Mouse (Mus musculus) MEL (cell line): ENCODE data around the gene Prep. TPM values are rescaled to one million over a fixed set of nuclear protein-coding genes. Genes with fewer than 3 reads are reported as not detected.

Source experiments
- DNase-seq: peaks from one replicate; pipeline ENCODE4 v3.0.0; 2011; ENCODE audit warnings: low read depth, low spot score
- H3K27ac ChIP-seq: 2 replicates; pipeline ENCODE4 v1.5.1; 2012; ENCODE audit warnings: low read depth, mild to moderate bottlenecking, control low read depth, low read length, moderate library complexity; ENCODE audit not compliant: control insufficient read depth
- H3K27me3 ChIP-seq, 2 experiments: fragments of 150-350 bp in 1 of 2; sonication (generic) in 1 of 2; 2 replicates each; pipeline ENCODE4 v1.6.1; 2012; ENCODE audit warnings: low read length in 2 of 2, mild to moderate bottlenecking in 2 of 2, improper control_type of control experiment in 1 of 2, moderate library complexity in 1 of 2; ENCODE audit not compliant: insufficient read depth in 2 of 2, control insufficient read depth in 1 of 2
- H3K36me3 ChIP-seq, 2 experiments: 2 replicates each; pipeline ENCODE4 v1.6.1; 2012 to 2014; ENCODE audit warnings: low read length in 2 of 2, improper control_type of control experiment in 1 of 2, inconsistent platforms in 1 of 2, mild to moderate bottlenecking in 1 of 2; ENCODE audit not compliant: insufficient read depth in 2 of 2, control insufficient read depth in 1 of 2
- H3K4me1 ChIP-seq, 2 experiments: fragments of 150-350 bp in 1 of 2; sonication (generic) in 1 of 2; 2 replicates each; pipeline ENCODE4 v1.6.1; 2012; ENCODE audit warnings: low read length in 2 of 2, improper control_type of control experiment in 1 of 2, mild to moderate bottlenecking in 1 of 2; ENCODE audit not compliant: insufficient read depth in 2 of 2, control insufficient read depth in 1 of 2
- H3K4me3 ChIP-seq, 2 experiments: fragments of 150-350 bp in 1 of 2; sonication (generic) in 1 of 2; 2 replicates each; pipeline ENCODE4 v1.5.1; 2012; ENCODE audit warnings: low read depth in 2 of 2, low read length in 2 of 2, mild to moderate bottlenecking in 2 of 2, moderate library complexity in 2 of 2, control low read depth in 1 of 2, improper control_type of control experiment in 1 of 2; ENCODE audit not compliant: control insufficient read depth in 1 of 2, insufficient read depth in 1 of 2
- H3K79me2 ChIP-seq: 2 replicates; pipeline ENCODE4 v1.6.1; 2012; ENCODE audit warnings: mild to moderate bottlenecking, low read length, moderate library complexity; ENCODE audit not compliant: control insufficient read depth, poor library complexity, insufficient read depth
- H3K9ac ChIP-seq: 2 replicates; pipeline ENCODE4 v1.6.1; 2012; ENCODE audit warnings: low read depth, mild to moderate bottlenecking, control low read depth, low read length, moderate library complexity; ENCODE audit not compliant: control insufficient read depth, poor library complexity, severe bottlenecking
- H3K9me3 ChIP-seq: fragments of 150-350 bp; sonication (generic); replicated peaks from 2 replicates; pipeline ENCODE4 v1.6.1; 2012; ENCODE audit warnings: mild to moderate bottlenecking, low read length, improper control_type of control experiment, moderate library complexity; ENCODE audit not compliant: insufficient read depth
- BHLHE40 ChIP-seq: IDR thresholded peaks from 2 replicates; pipeline ENCODE4 v1.6.1; 2012; ENCODE audit warnings: low read depth, mild to moderate bottlenecking, inconsistent platforms, low read length, improper control_type of control experiment, borderline replicate concordance
- CHD1 ChIP-seq: IDR thresholded peaks from 2 replicates; pipeline ENCODE4 v1.6.1; 2012; ENCODE audit warnings: low read depth, mild to moderate bottlenecking, inconsistent platforms, low read length, improper control_type of control experiment
- CHD2 ChIP-seq: IDR thresholded peaks from 2 replicates; pipeline ENCODE4 v1.6.1; 2011; ENCODE audit warnings: low read length, improper control_type of control experiment
- CTCF ChIP-seq, 3 experiments: IDR thresholded peaks in 2 of 3; conservative IDR thresholded peaks in 1 of 3; 2 replicates each; pipeline ENCODE4 v1.5.1; 2011 to 2012; ENCODE audit warnings: low read length in 3 of 3, low read depth in 2 of 3, mild to moderate bottlenecking in 2 of 3, improper control_type of control experiment in 1 of 3, inconsistent platforms in 1 of 3, mixed read lengths in 1 of 3, moderate library complexity in 1 of 3; ENCODE audit not compliant: control insufficient read depth in 1 of 3, insufficient read depth in 1 of 3, poor library complexity in 1 of 3, severe bottlenecking in 1 of 3
- ELF1 ChIP-seq: IDR thresholded peaks from 2 replicates; pipeline ENCODE4 v1.6.1; 2014; ENCODE audit warnings: low read depth, mild to moderate bottlenecking, inconsistent platforms, low read length, improper control_type of control experiment, moderate library complexity
- EP300 ChIP-seq, 2 experiments: IDR thresholded peaks; 2 replicates each; pipeline ENCODE4 v1.6.1; 2011; ENCODE audit warnings: improper control_type of control experiment in 2 of 2, low read length in 2 of 2, low read depth in 1 of 2, mild to moderate bottlenecking in 1 of 2
- ETS1 ChIP-seq: IDR thresholded peaks from 2 replicates; pipeline ENCODE4 v1.6.1; 2012; ENCODE audit warnings: low read depth, mild to moderate bottlenecking, inconsistent platforms, low read length, improper control_type of control experiment, moderate library complexity
- GABPA ChIP-seq: IDR thresholded peaks from 2 replicates; pipeline ENCODE4 v1.6.1; 2012; ENCODE audit warnings: low read depth, mild to moderate bottlenecking, inconsistent platforms, low read length, improper control_type of control experiment, moderate library complexity
- GATA1 ChIP-seq: IDR thresholded peaks from 2 replicates; pipeline ENCODE4 v1.6.1; 2011; ENCODE audit warnings: low read depth, low read length, improper control_type of control experiment
- KAT2A ChIP-seq: conservative IDR thresholded peaks from 2 replicates; pipeline ENCODE4 v1.6.1; 2012; ENCODE audit warnings: low read depth, low read length, improper control_type of control experiment, inconsistent platforms
- MAX ChIP-seq: IDR thresholded peaks from 2 replicates; pipeline ENCODE4 v1.6.1; 2011; ENCODE audit warnings: low read length, improper control_type of control experiment
- MXI1 ChIP-seq: IDR thresholded peaks from 2 replicates; pipeline ENCODE4 v1.6.1; 2011; ENCODE audit warnings: mild to moderate bottlenecking, low read depth, low read length, improper control_type of control experiment
- MYB ChIP-seq: IDR thresholded peaks from 2 replicates; pipeline ENCODE4 v1.6.1; 2011; ENCODE audit warnings: mild to moderate bottlenecking, low read depth, low read length, improper control_type of control experiment
- MYC ChIP-seq: IDR thresholded peaks from 2 replicates; pipeline ENCODE4 v1.6.1; 2011; ENCODE audit warnings: low read depth, mild to moderate bottlenecking, low read length, improper control_type of control experiment, moderate library complexity
- NELFE ChIP-seq: IDR thresholded peaks from 2 replicates; pipeline ENCODE4 v1.6.1; 2011; ENCODE audit warnings: low read depth, low read length, improper control_type of control experiment
- POLR2A ChIP-seq, 2 experiments: IDR thresholded peaks; 2 replicates each; pipeline ENCODE4 v1.6.1; 2011 to 2012; ENCODE audit warnings: low read length in 2 of 2, mild to moderate bottlenecking in 2 of 2, control low read depth in 1 of 2, improper control_type of control experiment in 1 of 2, low read depth in 1 of 2, moderate library complexity in 1 of 2; ENCODE audit not compliant: control insufficient read depth in 1 of 2, insufficient read depth in 1 of 2, poor library complexity in 1 of 2
- POLR2AphosphoS5 ChIP-seq: IDR thresholded peaks from 2 replicates; pipeline ENCODE4 v1.6.1; 2012; ENCODE audit warnings: low read depth, borderline replicate concordance, mild to moderate bottlenecking, inconsistent platforms, low read length, moderate library complexity, mixed read lengths
- RCOR1 ChIP-seq: IDR thresholded peaks from 2 replicates; pipeline ENCODE4 v1.6.1; 2012; ENCODE audit warnings: low read depth, mild to moderate bottlenecking, inconsistent platforms, low read length, improper control_type of control experiment
- SIN3A ChIP-seq: IDR thresholded peaks from 2 replicates; pipeline ENCODE4 v1.6.1; 2012; ENCODE audit warnings: low read length, improper control_type of control experiment, inconsistent platforms
- TCF12 ChIP-seq: IDR thresholded peaks from 2 replicates; pipeline ENCODE4 v1.6.1; 2014; ENCODE audit warnings: low read depth, mild to moderate bottlenecking, inconsistent platforms, low read length, improper control_type of control experiment, moderate library complexity
- USF1 ChIP-seq: IDR thresholded peaks from 2 replicates; pipeline ENCODE4 v1.6.1; 2014; ENCODE audit warnings: low read depth, mild to moderate bottlenecking, inconsistent platforms, low read length, improper control_type of control experiment, moderate library complexity
- USF2 ChIP-seq, 2 experiments: IDR thresholded peaks; 2 replicates each; pipeline ENCODE4 v1.6.1; 2011 to 2012; ENCODE audit warnings: improper control_type of control experiment in 2 of 2, low read length in 2 of 2, borderline replicate concordance in 1 of 2, inconsistent platforms in 1 of 2, low read depth in 1 of 2, mild to moderate bottlenecking in 1 of 2; ENCODE audit not compliant: insufficient read depth in 1 of 2
- ZKSCAN1 ChIP-seq: IDR thresholded peaks from 2 replicates; pipeline ENCODE4 v1.6.1; 2012; ENCODE audit warnings: low read depth, mild to moderate bottlenecking, inconsistent platforms, low read length, improper control_type of control experiment, moderate library complexity
- ZNF384 ChIP-seq: IDR thresholded peaks from 2 replicates; pipeline ENCODE4 v1.6.1; 2012; ENCODE audit warnings: low read depth, mild to moderate bottlenecking, inconsistent platforms, low read length, improper control_type of control experiment
- polyA plus RNA-seq, 2 experiments: library from polyadenylated mRNA; stranded (reverse) in 1 of 2; unstranded in 1 of 2; fragments of >175 nt in 1 of 2; fragments of >200 nt in 1 of 2; gene quantifications; 2 replicates each; pipeline versions ENCODE4 v1.2.1 to v1.2.4; 2012; ENCODE audit warnings: low replicate concordance in 2 of 2, low read depth in 1 of 2; ENCODE audit not compliant: insufficient read length in 2 of 2, insufficient read depth in 1 of 2, missing spikeins in 1 of 2
- total RNA-seq: library from RNA; depleted of rRNA; stranded (reverse); fragments of 300-350 nt; gene quantifications from 2 replicates; pipeline ENCODE4 v1.2.3, GENCODE M21; 2012

Gene Prep
- total and polyA plus RNA-seq, 3 experiments, result 12.0 to 24.4 TPM; not detected in 1

GRCm38 (mm10) chr10:45123011-45123410 is 56.0 kb downstream of the Prep start:
- DNase-seq, result no peak
- H3K4me1 ChIP-seq, result no peaks in the 10 kb centered on the region
- no peaks in the 10 kb centered on the region for H3K27me3 ChIP-seq
- no peaks in the 10 kb centered on the region for H3K79me2 ChIP-seq
- H3K27ac ChIP-seq, result no peak overlapping the region
- no peak overlapping the region for H3K9ac ChIP-seq
- H3K9me3 ChIP-seq, result no peaks in the 10 kb centered on the region
- TF ChIP-seq RCOR1, result no peak
- TF ChIP-seq ZKSCAN1, result no peak
- no peak for TF ChIP-seq MYB
- TF ChIP-seq CTCF (IDR thresholded peaks at IDR 0.05 in 2 of 3, conservative IDR thresholded peaks at IDR 0.05 in 1 of 3; ENCODE audit: control insufficient read depth in 1 of 3, insufficient read depth in 1 of 3, low read depth in 2 of 3, low read length in 3 of 3, poor library complexity in 1 of 3, severe bottlenecking in 1 of 3), result no peak
- TF ChIP-seq POLR2AphosphoS5, result no peak
- no peak for TF ChIP-seq MAX
- TF ChIP-seq NELFE, result no peak
- no peak for TF ChIP-seq KAT2A
- no peak for TF ChIP-seq EP300 (IDR thresholded peaks at IDR 0.05; ENCODE audit: low read depth in 1 of 2, low read length in 2 of 2)
- no peak for TF ChIP-seq CHD1
- no peak for TF ChIP-seq CHD2
- H3K4me3 ChIP-seq, result no peak overlapping the region
- peaks cover 0 to 3% of the 10 kb centered on the region in 2 experiments; a peak in 2 of 4 replicates for H3K36me3 ChIP-seq

GRCm38 (mm10) chr10:45129105-45129504 is 62.1 kb downstream of the Prep start:
- no peak overlapping the region for H3K4me3 ChIP-seq
- DNase-seq, result no peak
- no peak for TF ChIP-seq GABPA
- no peak for TF ChIP-seq USF2 (IDR thresholded peaks at IDR 0.05; ENCODE audit: borderline replicate concordance in 1 of 2, insufficient read depth in 1 of 2, low read depth in 1 of 2, low read length in 2 of 2)
- no peak for TF ChIP-seq ELF1
- no peak for TF ChIP-seq CTCF (IDR thresholded peaks at IDR 0.05 in 2 of 3, conservative IDR thresholded peaks at IDR 0.05 in 1 of 3; ENCODE audit: control insufficient read depth in 1 of 3, insufficient read depth in 1 of 3, low read depth in 2 of 3, low read length in 3 of 3, poor library complexity in 1 of 3, severe bottlenecking in 1 of 3)
- no peak for TF ChIP-seq POLR2AphosphoS5
- TF ChIP-seq, all 39 proteins: peak for 0
- H3K27ac ChIP-seq, result no peak overlapping the region
- peaks cover 6 to 17% of the 10 kb centered on the region in 2 experiments for H3K4me1 ChIP-seq
- H3K79me2 ChIP-seq, result no peaks in the 10 kb centered on the region
- no peaks in the 10 kb centered on the region for H3K9me3 ChIP-seq
- peaks cover 1 to 14% of the 10 kb centered on the region in 2 experiments; a peak in 3 of 4 replicates for H3K36me3 ChIP-seq
- no peaks in the 10 kb centered on the region for H3K27me3 ChIP-seq
- H3K9ac ChIP-seq, result no peak overlapping the region

GRCm38 (mm10) chr10:45130004-45130403 is 63.0 kb downstream of the Prep start:
- H3K36me3 ChIP-seq, result peaks cover 1 to 14% of the 10 kb centered on the region in 2 experiments; a peak in 3 of 4 replicates
- TF ChIP-seq TCF12 (peak; percentile 91), SIN3A (peak; percentile 91), USF1 (peak; percentile 81), ETS1 (peak; percentile 81), POLR2A (IDR thresholded peaks at IDR 0.05; ENCODE audit: control insufficient read depth in 1 of 2, insufficient read depth in 1 of 2, low read depth in 1 of 2, low read length in 2 of 2, poor library complexity in 1 of 2) (no peak), EP300 (IDR thresholded peaks at IDR 0.05; ENCODE audit: low read depth in 1 of 2, low read length in 2 of 2) (peak; percentile 84 to 93), RCOR1 (peak; percentile 95), ZNF384 (no peak), MYC (peak; percentile 82), NELFE (no peak), MXI1 (peak; percentile 93), BHLHE40 (peak; percentile 99), USF2 (IDR thresholded peaks at IDR 0.05; ENCODE audit: borderline replicate concordance in 1 of 2, insufficient read depth in 1 of 2, low read depth in 1 of 2, low read length in 2 of 2) (0 out of 4 replicates have a peak, but pooled peaks of 1 of the 2 experiments have one; percentile 33), GABPA (no peak), ELF1 (no peak), GATA1 (peak; percentile 86)

More at GRCm38 (mm10) chr10:45130004-45130403, 63.0 kb downstream of the Prep start:
- Histone ChIP-seq H3K4me1 (peaks cover 6 to 17% of the 10 kb centered on the region in 2 experiments), H3K27ac (no peak overlapping the region), H3K4me3 (no peak overlapping the region), H3K9me3 (no peaks in the 10 kb centered on the region), H3K79me2 (no peaks in the 10 kb centered on the region), H3K27me3 (no peaks in the 10 kb centered on the region), H3K9ac (no peak overlapping the region)
- DNase-seq, result peak; percentile 85
